Mouse (Mus musculus): ENCODE results near the gene Serpina3b.

Gene Serpina3b

GRCm38 (mm10) chr12:104175636-104176035 lies 47.8 kb downstream of the Serpina3b start:
- no peak for DNase-seq (ENCODE audit: low spot score)

GRCm38 (mm10) chr12:104178577-104178976 lies 50.8 kb downstream of the Serpina3b start:
- no peak for DNase-seq (ENCODE audit: low spot score)

- DNase-seq (ENCODE audit: low spot score): no peak
These were observed 51.2 kb downstream of the Serpina3b start for GRCm38 (mm10) chr12:104178987-104179386.

- DNase-seq (ENCODE audit: low spot score): no peak
These were observed 57.2 kb downstream of the Serpina3b start for GRCm38 (mm10) chr12:104185046-104185445.

GRCm38 (mm10) chr12:104186041-104186581 lies 58.3 kb downstream of the Serpina3b start:
- DNase-seq (ENCODE audit: low spot score): no peak
